Mouse (Mus musculus) intestine, postnatal 0 days (tissue): Measurements from ENCODE around the gene Acot4. TPM values are rescaled to one million over a fixed set of nuclear protein-coding genes. Genes with fewer than 3 reads are reported as not detected.
"Not testable (repeated sequence)": the region's sequence is repeated elsewhere in the genome, so short reads cannot be mapped to it uniquely, and the experiment has no call there.

Source experiments
- ATAC-seq: fragments of 200-750 bp; cut with Nextera tagmentation; 2 replicates; pipeline ENCODE4 v1.8.0; 2017; ENCODE audit warnings: mild to moderate bottlenecking, moderate TSS enrichment, moderate library complexity
- H3K27ac ChIP-seq: fragments of 300-500 bp; sonication (generic); 2 replicates; pipeline ENCODE4 v1.5.1; 2014; ENCODE audit warnings: mild to moderate bottlenecking, low read depth, low read length, moderate library complexity
- H3K27me3 ChIP-seq: fragments of 300-500 bp; sonication (generic); replicated peaks from 2 replicates; pipeline ENCODE4 v1.6.1; 2014; ENCODE audit warnings: low read length, mixed read lengths; ENCODE audit not compliant: control insufficient read depth, insufficient read depth
- H3K36me3 ChIP-seq: fragments of 300-500 bp; sonication (generic); 2 replicates; pipeline ENCODE4 v1.6.1; 2014; ENCODE audit warnings: mild to moderate bottlenecking, moderate library complexity; ENCODE audit not compliant: control insufficient read depth, insufficient read depth
- H3K4me1 ChIP-seq: fragments of 300-500 bp; sonication (generic); replicated peaks from 2 replicates; pipeline ENCODE4 v1.6.1; 2014; ENCODE audit warnings: antibody characterized with exemption, low read length, mixed read lengths; ENCODE audit not compliant: control insufficient read depth, insufficient read depth
- H3K4me2 ChIP-seq: fragments of 300-500 bp; sonication (generic); replicated peaks from 2 replicates; pipeline ENCODE4 v1.6.1; 2014; ENCODE audit warnings: low read depth, mild to moderate bottlenecking, moderate library complexity
- H3K4me3 ChIP-seq: fragments of 300-500 bp; sonication (generic); 2 replicates; pipeline ENCODE4 v1.5.1; 2014; ENCODE audit warnings: low read depth, low read length
- H3K9ac ChIP-seq: fragments of 300-500 bp; sonication (generic); 2 replicates; pipeline ENCODE4 v1.6.1; 2014; ENCODE audit warnings: mild to moderate bottlenecking, low read depth, low read length
- H3K9me3 ChIP-seq: fragments of 300-500 bp; sonication (generic); 2 replicates; pipeline ENCODE4 v1.6.1; 2016; ENCODE audit warnings: mixed run types; ENCODE audit not compliant: control insufficient read depth
- CTCF ChIP-seq: sonication (generic); IDR thresholded peaks from 2 replicates; pipeline ENCODE4 v1.5.1; 2016; ENCODE audit warnings: low read depth, mild to moderate bottlenecking, control low read depth, antibody characterized with exemption, moderate library complexity
- WGBS: fragments of 180-500 bp; shearing (Covaris S2); extraction: QIAGEN DNeasy Blood & Tissue Kit; methylation state at CpG from one replicate; pipeline ENCODE4 v1.1.7; 2014; 5-methylcytosine and 5-hydroxymethylcytosine counted together
- polyA plus RNA-seq: library from polyadenylated mRNA; unstranded; fragments of >200 nt; fragmentation: Nextera tagmentation; extraction: Ambion mirVana; gene quantifications from 2 replicates; pipeline ENCODE4 v1.2.1, GENCODE M21; 2015

Acot4 gene
- polyA plus RNA-seq, 1 experiment from 2014 or later = 45.2 TPM

DNA sequence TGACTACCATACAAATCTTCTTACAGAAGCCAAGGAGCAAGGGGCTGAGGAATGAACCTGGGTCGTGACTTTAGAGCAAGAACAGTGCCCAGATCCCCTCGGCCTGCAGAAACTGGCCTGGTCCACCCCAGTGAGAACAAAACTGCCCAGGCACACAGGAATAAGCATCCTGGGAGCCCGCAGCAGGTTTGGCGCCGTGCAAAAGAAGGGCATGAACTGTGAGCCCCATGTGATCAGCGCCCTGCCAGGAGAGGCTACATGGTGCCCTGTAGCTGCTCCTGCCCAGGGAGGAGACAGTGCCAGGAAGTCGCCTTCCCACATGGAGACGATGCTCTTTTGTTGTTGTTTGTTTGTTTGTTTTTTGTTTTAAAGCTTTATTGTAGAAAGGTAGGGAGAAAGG is 26.4 kb downstream of the Acot4 start:
- Histone ChIP-seq H3K36me3 (no peaks in the 10 kb centered on the region), H3K4me1 (no peaks in the 10 kb centered on the region), H3K27me3 (no peaks in the 10 kb centered on the region), H3K9me3 (no peaks in the 10 kb centered on the region), H3K27ac (no peak overlapping the region), H3K4me2 (no peak overlapping the region), H3K9ac (no peak overlapping the region), H3K4me3 (no peak overlapping the region)
- 76% methylated on average over 8 of the region's 8 CpGs for WGBS
- no peak for TF ChIP-seq CTCF
- no peak for ATAC-seq

DNA sequence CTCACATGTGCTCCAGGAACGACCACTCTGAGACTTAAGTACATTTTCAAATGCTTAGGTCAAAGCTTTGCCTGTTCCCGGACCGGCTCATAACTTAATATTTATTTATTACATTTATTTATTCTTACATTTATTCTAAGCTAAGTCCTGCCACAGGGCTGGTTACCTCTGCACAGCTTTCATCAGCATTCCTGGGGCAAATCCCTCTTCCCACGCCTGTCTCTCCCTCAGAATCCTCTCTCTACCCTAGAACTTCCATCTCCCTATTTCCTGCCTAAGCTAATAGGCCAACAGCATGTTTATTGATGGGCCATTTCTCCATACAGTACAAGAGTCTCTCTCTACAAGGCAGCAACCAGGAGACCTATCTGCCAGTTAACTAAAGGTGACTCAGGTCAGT is 29.6 kb downstream of the Acot4 start:
- H3K9ac ChIP-seq = no peak overlapping the region
- H3K4me1 ChIP-seq = no peaks in the 10 kb centered on the region
- ATAC-seq = no peak
- H3K27me3 ChIP-seq = 0 out of 2 replicates have a peak, but pooled peaks cover 3% of the 10 kb centered on the region
- no peak overlapping the region for H3K4me3 ChIP-seq
- no peak overlapping the region for H3K4me2 ChIP-seq
- no peaks in the 10 kb centered on the region for H3K36me3 ChIP-seq
- no peaks in the 10 kb centered on the region for H3K9me3 ChIP-seq
- no peak for TF ChIP-seq CTCF
- H3K27ac ChIP-seq = peak overlapping the region; percentile 35
- WGBS = 76% methylated on average over 4 of the region's 4 CpGs

DNA sequence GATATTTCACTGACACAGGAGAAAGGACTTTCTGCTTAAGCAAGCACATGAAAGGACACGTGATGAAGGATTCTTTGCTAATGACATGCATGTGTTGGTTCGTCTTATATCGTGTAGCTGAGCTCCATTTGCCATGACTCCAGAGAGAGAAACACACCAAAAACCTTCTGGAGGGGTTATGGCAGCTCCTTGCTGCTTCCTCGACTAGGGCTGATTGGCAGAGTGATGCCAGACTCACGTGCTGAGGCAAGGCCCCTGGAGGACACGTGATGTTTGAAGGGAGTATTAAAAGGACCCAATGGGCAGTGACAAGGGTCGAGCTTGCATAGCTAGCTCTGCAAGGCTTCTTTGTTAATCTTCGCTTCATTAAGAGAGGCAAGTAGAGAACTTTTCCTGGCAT is 30.1 kb downstream of the Acot4 start:
- no peak overlapping the region for H3K4me3 ChIP-seq
- 0 out of 2 replicates have a peak overlapping the region, but pooled peaks have one; percentile 14 for H3K4me2 ChIP-seq
- no peaks in the 10 kb centered on the region for H3K9me3 ChIP-seq
- H3K27me3 ChIP-seq = 0 out of 2 replicates have a peak, but pooled peaks cover 3% of the 10 kb centered on the region
- peak; percentile 26; the same call in 1 of the 2 replicates for ATAC-seq
- H3K36me3 ChIP-seq = no peaks in the 10 kb centered on the region
- H3K4me1 ChIP-seq = no peaks in the 10 kb centered on the region
- TF ChIP-seq CTCF = no peak
- 67% methylated on average over 8 of the region's 8 CpGs for WGBS
- peak overlapping the region; percentile 63 for H3K27ac ChIP-seq
- H3K9ac ChIP-seq = no peak overlapping the region

- Histone ChIP-seq H3K4me2 (peak within 1 kb of the TSS; percentile 67), H3K36me3 (no peaks in the 10 kb centered on the region), H3K4me1 (no peaks in the 10 kb centered on the region), H3K9ac (peak within 1 kb of the TSS; percentile 46; the same call in 1 of the 2 replicates), H3K27me3 (0 out of 2 replicates have a peak, but pooled peaks cover 3% of the 10 kb centered on the region), H3K27ac (peak within 1 kb of the TSS; percentile 75), H3K9me3 (no peaks in the 10 kb centered on the region), H3K4me3 (peak within 1 kb of the TSS; percentile 38)
- no peak for TF ChIP-seq CTCF
- ATAC-seq = peak; percentile 76
- WGBS = 31% methylated on average over 9 of the region's 9 CpGs
Measured at GRCm38 (mm10) chr12:84068986-84069385, 30.8 kb downstream of the Acot4 start, which contains the start of gene Acot5. Gene Acot5, plus strand, starts transcription at chr12:84069325.

GRCm38 (mm10) chr12:84069582-84069981 is 31.4 kb downstream of the Acot4 start:
- peak overlapping the region; percentile 67 for H3K4me2 ChIP-seq
- 3% methylated on average over 37 of the region's 52 CpGs for WGBS
- peak; percentile 20; the same call in 1 of the 2 replicates for ATAC-seq
- H3K4me3 ChIP-seq = peak overlapping the region; percentile 38
- peak overlapping the region; percentile 75 for H3K27ac ChIP-seq
- not testable (repeated sequence) for H3K36me3 ChIP-seq, H3K27me3 ChIP-seq, H3K9me3 ChIP-seq, H3K4me1 ChIP-seq
- H3K9ac ChIP-seq = peak overlapping the region; percentile 46; the same call in 1 of the 2 replicates

DNA sequence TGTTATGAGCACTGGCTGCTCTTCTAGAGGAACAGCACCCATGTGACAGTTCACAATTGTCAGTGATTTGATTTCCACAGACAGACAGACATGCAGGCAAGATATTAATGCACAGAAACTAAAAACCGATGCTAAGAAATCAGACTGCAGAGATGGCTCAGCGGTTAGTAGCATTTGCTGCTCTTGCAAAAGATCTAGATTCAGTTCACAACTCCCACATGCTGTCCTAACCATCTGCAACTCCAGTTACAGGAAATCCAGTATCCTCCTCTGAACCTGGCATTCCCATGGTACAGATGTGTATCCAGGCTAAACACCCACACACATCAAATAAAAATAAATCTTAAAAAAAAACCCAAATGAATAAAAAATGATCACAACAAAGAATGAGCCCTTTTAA is 33.5 kb downstream of the Acot4 start:
- WGBS = 85% methylated on average over 2 of the region's 2 CpGs
- ATAC-seq = no peak
- Histone ChIP-seq H3K9me3 (no peaks in the 10 kb centered on the region), H3K9ac (no peak overlapping the region), H3K27me3 (0 out of 2 replicates have a peak, but pooled peaks cover 3% of the 10 kb centered on the region), H3K4me1 (no peaks in the 10 kb centered on the region), H3K27ac (no peak overlapping the region), H3K36me3 (no peaks in the 10 kb centered on the region), H3K4me2 (no peak overlapping the region), H3K4me3 (no peak overlapping the region)
- TF ChIP-seq CTCF = no peak
